Mouse (Mus musculus): ENCODE data around the gene Slc4a4. TPM values are rescaled to one million over a fixed set of nuclear protein-coding genes. Genes with fewer than 3 reads are reported as not detected.

The Slc4a4 gene
- polyA plus RNA-seq, 1 experiment = 0.04 TPM

DNA sequence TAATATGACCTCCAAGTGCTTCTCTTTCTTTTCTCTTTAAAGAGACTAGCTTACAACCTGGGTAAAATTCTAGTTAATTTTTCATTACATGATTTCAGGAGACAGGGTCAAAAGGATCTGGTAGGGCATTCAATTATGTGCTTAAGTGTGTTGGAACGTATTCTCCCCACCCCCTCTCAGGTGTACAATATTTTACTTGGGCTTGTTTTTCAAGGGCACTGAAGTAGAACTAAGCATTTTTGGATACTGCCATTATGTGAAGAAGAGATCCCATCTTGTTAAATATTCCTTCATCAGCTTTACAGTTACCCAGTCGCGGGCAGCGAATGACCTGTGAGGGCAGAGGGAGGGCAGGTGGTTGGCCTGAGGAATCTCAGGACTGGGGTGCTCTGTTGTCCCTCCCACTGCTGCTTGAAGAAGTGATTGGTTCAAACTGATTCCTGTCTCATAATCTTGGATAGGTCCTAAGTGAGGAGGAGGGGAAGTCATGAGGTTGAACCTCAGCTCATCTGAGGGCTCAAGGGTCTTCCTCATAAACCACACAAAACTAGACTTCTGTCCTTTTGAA is 141.0 kb downstream of the Slc4a4 start:
- Histone ChIP-seq H3K4me3 (no peak overlapping the region), H3K4me2 (ENCODE audit: low read depth) (no peak overlapping the region), H3K79me2 (ENCODE audit: control insufficient read depth, insufficient read depth) (no peaks in the 10 kb centered on the region), H3K36me3 (ENCODE audit: control insufficient read depth, insufficient read depth) (no peaks in the 10 kb centered on the region), H3ac (ENCODE audit: control insufficient read depth, insufficient read length) (no peak overlapping the region), H3K27me3 (ENCODE audit: control insufficient read depth, insufficient read depth, insufficient read length) (no peaks in the 10 kb centered on the region)
- no peak for TF ChIP-seq POLR2A (IDR thresholded peaks at IDR 0.05; ENCODE audit: insufficient read length, low read depth)
- TF ChIP-seq MYOD1 (IDR thresholded peaks at IDR 0.05; ENCODE audit: control insufficient read depth in 1 of 3, insufficient read length in 2 of 3, low read depth in 2 of 3) = no peak
- no peak for TF ChIP-seq TCF12 (IDR thresholded peaks at IDR 0.05; ENCODE audit: insufficient read depth, poor library complexity, severe bottlenecking)
- TF ChIP-seq MYOG (IDR thresholded peaks at IDR 0.05; ENCODE audit: control insufficient read depth in 1 of 3, insufficient read depth in 1 of 3, insufficient read length in 2 of 3, low read depth in 2 of 3) = no peak
- TF ChIP-seq USF1 (IDR thresholded peaks at IDR 0.05; ENCODE audit: low read depth) = no peak
- TF ChIP-seq MAX (IDR thresholded peaks at IDR 0.05; ENCODE audit: low read depth) = no peak
- no peak for TF ChIP-seq TCF3 (IDR thresholded peaks at IDR 0.05; ENCODE audit: insufficient read length, low read depth)
- no peak for TF ChIP-seq REST (IDR thresholded peaks at IDR 0.05; ENCODE audit: insufficient read depth, insufficient read length)
- TF ChIP-seq POLR2AphosphoS2 (IDR thresholded peaks at IDR 0.05; ENCODE audit: insufficient read length, low read depth) = no peak
- TF ChIP-seq E2F4 (IDR thresholded peaks at IDR 0.05; ENCODE audit: insufficient read depth) = no peak
- no peak for TF ChIP-seq SRF (IDR thresholded peaks at IDR 0.05; ENCODE audit: control insufficient read depth, insufficient read length, low read depth)
- no peak for TF ChIP-seq CEBPB (IDR thresholded peaks at IDR 0.05; ENCODE audit: insufficient read depth, poor library complexity, severe bottlenecking)

GRCm38 (mm10) chr5:89032647-89033046 is 146.0 kb downstream of the Slc4a4 start:
- H3K4me2 ChIP-seq (ENCODE audit: low read depth) = no peak overlapping the region
- no peak overlapping the region for H3ac ChIP-seq (ENCODE audit: control insufficient read depth, insufficient read length)
- H3K36me3 ChIP-seq (ENCODE audit: control insufficient read depth, insufficient read depth) = no peaks in the 10 kb centered on the region
- TF ChIP-seq CEBPB (IDR thresholded peaks at IDR 0.05; ENCODE audit: insufficient read depth, poor library complexity, severe bottlenecking) (no peak), MAX (IDR thresholded peaks at IDR 0.05; ENCODE audit: low read depth) (no peak)
- H3K27me3 ChIP-seq (ENCODE audit: control insufficient read depth, insufficient read depth, insufficient read length) = no peaks in the 10 kb centered on the region
- H3K4me3 ChIP-seq = no peak overlapping the region
- H3K79me2 ChIP-seq (ENCODE audit: control insufficient read depth, insufficient read depth) = no peaks in the 10 kb centered on the region

DNA sequence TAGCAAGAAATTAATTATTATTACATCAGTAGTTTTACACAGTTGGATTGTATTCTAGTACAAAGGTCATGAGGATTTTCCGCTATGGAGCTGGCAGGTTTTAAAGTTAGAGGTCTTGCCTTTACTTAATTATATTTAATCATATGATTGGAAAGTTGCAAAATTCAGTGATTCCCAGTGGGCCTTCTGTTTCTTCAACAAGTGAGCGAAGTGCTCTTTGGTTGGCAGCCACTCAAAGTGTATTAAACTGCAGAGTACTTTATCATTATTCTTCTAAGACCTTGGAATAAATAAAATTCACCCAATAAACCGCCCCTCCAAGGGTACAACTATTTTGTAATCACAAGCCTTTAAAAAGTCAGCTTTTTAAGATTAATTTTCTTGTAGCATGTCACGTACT is 146.6 kb downstream of the Slc4a4 start:
- no peak overlapping the region for H3K4me2 ChIP-seq (ENCODE audit: low read depth)
- H3K4me3 ChIP-seq = no peak overlapping the region
- H3K79me2 ChIP-seq (ENCODE audit: control insufficient read depth, insufficient read depth) = no peaks in the 10 kb centered on the region
- H3K36me3 ChIP-seq (ENCODE audit: control insufficient read depth, insufficient read depth) = no peaks in the 10 kb centered on the region
- no peak overlapping the region for H3ac ChIP-seq (ENCODE audit: control insufficient read depth, insufficient read length)
- H3K27me3 ChIP-seq (ENCODE audit: control insufficient read depth, insufficient read depth, insufficient read length) = no peaks in the 10 kb centered on the region
- TF ChIP-seq CEBPB (IDR thresholded peaks at IDR 0.05; ENCODE audit: insufficient read depth, poor library complexity, severe bottlenecking) (no peak), SRF (IDR thresholded peaks at IDR 0.05; ENCODE audit: control insufficient read depth, insufficient read length, low read depth) (no peak), TCF12 (IDR thresholded peaks at IDR 0.05; ENCODE audit: insufficient read depth, poor library complexity, severe bottlenecking) (no peak), MYOD1 (IDR thresholded peaks at IDR 0.05; ENCODE audit: control insufficient read depth in 1 of 3, insufficient read length in 2 of 3, low read depth in 2 of 3) (no peak), POLR2A (IDR thresholded peaks at IDR 0.05; ENCODE audit: insufficient read length, low read depth) (no peak), TCF3 (IDR thresholded peaks at IDR 0.05; ENCODE audit: insufficient read length, low read depth) (no peak), REST (IDR thresholded peaks at IDR 0.05; ENCODE audit: insufficient read depth, insufficient read length) (no peak), POLR2AphosphoS2 (IDR thresholded peaks at IDR 0.05; ENCODE audit: insufficient read length, low read depth) (no peak), MYOG (IDR thresholded peaks at IDR 0.05; ENCODE audit: control insufficient read depth in 1 of 3, insufficient read depth in 1 of 3, insufficient read length in 2 of 3, low read depth in 2 of 3) (no peak), E2F4 (IDR thresholded peaks at IDR 0.05; ENCODE audit: insufficient read depth) (no peak), USF1 (IDR thresholded peaks at IDR 0.05; ENCODE audit: low read depth) (no peak), MAX (IDR thresholded peaks at IDR 0.05; ENCODE audit: low read depth) (no peak)

- Histone ChIP-seq H3K4me2 (ENCODE audit: low read depth) (no peak overlapping the region), H3ac (ENCODE audit: control insufficient read depth, insufficient read length) (no peak overlapping the region), H3K79me2 (ENCODE audit: control insufficient read depth, insufficient read depth) (no peaks in the 10 kb centered on the region), H3K4me3 (no peak overlapping the region), H3K27me3 (ENCODE audit: control insufficient read depth, insufficient read depth, insufficient read length) (no peaks in the 10 kb centered on the region), H3K36me3 (ENCODE audit: control insufficient read depth, insufficient read depth) (no peaks in the 10 kb centered on the region)
- TF ChIP-seq CEBPB (IDR thresholded peaks at IDR 0.05; ENCODE audit: insufficient read depth, poor library complexity, severe bottlenecking) (no peak), MAX (IDR thresholded peaks at IDR 0.05; ENCODE audit: low read depth) (no peak), TCF12 (IDR thresholded peaks at IDR 0.05; ENCODE audit: insufficient read depth, poor library complexity, severe bottlenecking) (no peak), MYOG (IDR thresholded peaks at IDR 0.05; ENCODE audit: control insufficient read depth in 1 of 3, insufficient read depth in 1 of 3, insufficient read length in 2 of 3, low read depth in 2 of 3) (no peak), SRF (IDR thresholded peaks at IDR 0.05; ENCODE audit: control insufficient read depth, insufficient read length, low read depth) (no peak), TCF3 (IDR thresholded peaks at IDR 0.05; ENCODE audit: insufficient read length, low read depth) (no peak), USF1 (IDR thresholded peaks at IDR 0.05; ENCODE audit: low read depth) (no peak)
These were observed 149.5 kb downstream of the Slc4a4 start for GRCm38 (mm10) chr5:89036147-89036546.

DNA sequence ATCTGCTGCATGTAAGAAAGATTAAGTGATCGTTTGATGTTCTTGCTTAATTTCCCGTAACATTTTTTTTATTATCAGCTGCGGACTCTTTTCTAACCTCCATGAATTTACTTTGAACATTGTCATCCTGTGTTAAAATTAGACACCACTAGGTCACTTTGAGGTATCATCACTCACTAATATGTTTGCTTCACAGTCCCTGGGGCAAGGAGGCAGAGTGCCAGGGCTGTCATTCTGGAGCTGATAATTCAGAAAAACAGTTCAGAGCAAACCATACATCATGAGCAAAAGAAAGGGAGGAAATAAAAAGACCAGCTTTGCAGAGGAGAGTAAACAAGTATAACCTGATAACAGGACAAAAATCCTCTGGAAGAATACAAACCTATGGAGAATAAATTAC is 154.2 kb downstream of the Slc4a4 start:
- no peak overlapping the region for H3K4me3 ChIP-seq
- H3K27me3 ChIP-seq (ENCODE audit: control insufficient read depth, insufficient read depth, insufficient read length) = no peaks in the 10 kb centered on the region
- H3K4me2 ChIP-seq (ENCODE audit: low read depth) = no peak overlapping the region
- H3ac ChIP-seq (ENCODE audit: control insufficient read depth, insufficient read length) = no peak overlapping the region
- no peaks in the 10 kb centered on the region for H3K79me2 ChIP-seq (ENCODE audit: control insufficient read depth, insufficient read depth)
- no peaks in the 10 kb centered on the region for H3K36me3 ChIP-seq (ENCODE audit: control insufficient read depth, insufficient read depth)
- TF ChIP-seq POLR2AphosphoS2 (IDR thresholded peaks at IDR 0.05; ENCODE audit: insufficient read length, low read depth) (no peak), SRF (IDR thresholded peaks at IDR 0.05; ENCODE audit: control insufficient read depth, insufficient read length, low read depth) (no peak), TCF12 (IDR thresholded peaks at IDR 0.05; ENCODE audit: insufficient read depth, poor library complexity, severe bottlenecking) (no peak), MAX (IDR thresholded peaks at IDR 0.05; ENCODE audit: low read depth) (no peak), MYOD1 (IDR thresholded peaks at IDR 0.05; ENCODE audit: control insufficient read depth in 1 of 3, insufficient read length in 2 of 3, low read depth in 2 of 3) (no peak), CEBPB (IDR thresholded peaks at IDR 0.05; ENCODE audit: insufficient read depth, poor library complexity, severe bottlenecking) (no peak), MYOG (IDR thresholded peaks at IDR 0.05; ENCODE audit: control insufficient read depth in 1 of 3, insufficient read depth in 1 of 3, insufficient read length in 2 of 3, low read depth in 2 of 3) (no peak), REST (IDR thresholded peaks at IDR 0.05; ENCODE audit: insufficient read depth, insufficient read length) (no peak), POLR2A (IDR thresholded peaks at IDR 0.05; ENCODE audit: insufficient read length, low read depth) (no peak), USF1 (IDR thresholded peaks at IDR 0.05; ENCODE audit: low read depth) (no peak), TCF3 (IDR thresholded peaks at IDR 0.05; ENCODE audit: insufficient read length, low read depth) (no peak), E2F4 (IDR thresholded peaks at IDR 0.05; ENCODE audit: insufficient read depth) (no peak)
